Mouse (Mus musculus): Measurements from ENCODE around the gene Lrrc47. TPM values are rescaled to one million over a fixed set of nuclear protein-coding genes. Genes with fewer than 3 reads are reported as not detected.

Gene Lrrc47
- polyA plus RNA-seq, 1 experiment from 2014 or later: 10.4 TPM

GRCm38 (mm10) chr4:154055482-154055881 lies 44.0 kb downstream of the Lrrc47 start:
- Histone ChIP-seq H3K4me3 (ENCODE audit: low read depth, low read length) (no peak overlapping the region), H3K27me3 (ENCODE audit: control insufficient read depth, insufficient read depth, low read length) (no peaks in the 10 kb centered on the region), H3K27ac (ENCODE audit: low read length) (no peak overlapping the region), H3K4me1 (ENCODE audit: control insufficient read depth, insufficient read depth, low read length) (no peaks in the 10 kb centered on the region), H3K9ac (replicated peaks; ENCODE audit: low read depth, low read length) (no peak overlapping the region), H3K9me3 (ENCODE audit: control insufficient read depth, low read depth, low read length) (no peaks in the 10 kb centered on the region), H3K36me3 (ENCODE audit: control insufficient read depth, insufficient read depth, low read length) (no peaks in the 10 kb centered on the region), H3K4me2 (replicated peaks; ENCODE audit: low read depth, low read length) (no peak overlapping the region)
- WGBS: 84% methylated on average over 7 of the region's 7 CpGs
- no peak for ATAC-seq (ENCODE audit: insufficient number of reproducible peaks, insufficient read depth, low FRiP score, low read depth)

DNA sequence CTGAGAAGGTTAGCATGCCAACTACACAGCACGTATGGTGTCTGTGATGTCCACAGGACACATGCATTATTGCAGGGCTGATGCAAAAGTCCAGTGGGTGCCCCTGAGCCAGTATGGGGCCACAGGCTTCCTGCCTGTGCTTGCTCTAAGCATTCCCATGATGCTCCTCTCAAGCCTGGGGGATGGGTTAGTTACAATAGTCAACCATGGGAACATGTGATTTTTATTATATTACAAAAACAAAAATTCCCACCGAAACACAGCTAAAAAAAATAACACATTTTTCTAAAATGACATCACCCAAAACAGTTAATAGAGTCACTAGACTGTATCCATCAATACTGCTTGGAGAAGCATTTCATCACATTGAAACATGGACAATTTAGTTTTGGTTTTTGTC lies 44.5 kb downstream of the Lrrc47 start:
- no peaks in the 10 kb centered on the region for H3K9me3 ChIP-seq (ENCODE audit: control insufficient read depth, low read depth, low read length)
- H3K36me3 ChIP-seq (ENCODE audit: control insufficient read depth, insufficient read depth, low read length): no peaks in the 10 kb centered on the region
- H3K4me2 ChIP-seq (replicated peaks; ENCODE audit: low read depth, low read length): no peak overlapping the region
- H3K4me1 ChIP-seq (ENCODE audit: control insufficient read depth, insufficient read depth, low read length): no peaks in the 10 kb centered on the region
- no peak for ATAC-seq (ENCODE audit: insufficient number of reproducible peaks, insufficient read depth, low FRiP score, low read depth)
- no peaks in the 10 kb centered on the region for H3K27me3 ChIP-seq (ENCODE audit: control insufficient read depth, insufficient read depth, low read length)
- H3K4me3 ChIP-seq (ENCODE audit: low read depth, low read length): no peak overlapping the region
- H3K27ac ChIP-seq (ENCODE audit: low read length): no peak overlapping the region
- 64% methylated on average over 2 of the region's 2 CpGs for WGBS
- no peak overlapping the region for H3K9ac ChIP-seq (replicated peaks; ENCODE audit: low read depth, low read length)

- no peak overlapping the region for H3K27ac ChIP-seq (ENCODE audit: low read length)
- no peak for ATAC-seq (ENCODE audit: insufficient number of reproducible peaks, insufficient read depth, low FRiP score, low read depth)
- H3K27me3 ChIP-seq (ENCODE audit: control insufficient read depth, insufficient read depth, low read length): no peaks in the 10 kb centered on the region
- no peaks in the 10 kb centered on the region for H3K4me1 ChIP-seq (ENCODE audit: control insufficient read depth, insufficient read depth, low read length)
- WGBS: 42% methylated on average over 2 of the region's 2 CpGs
- no peak overlapping the region for H3K4me3 ChIP-seq (ENCODE audit: low read depth, low read length)
- no peaks in the 10 kb centered on the region for H3K36me3 ChIP-seq (ENCODE audit: control insufficient read depth, insufficient read depth, low read length)
- H3K4me2 ChIP-seq (replicated peaks; ENCODE audit: low read depth, low read length): no peak overlapping the region
- no peaks in the 10 kb centered on the region for H3K9me3 ChIP-seq (ENCODE audit: control insufficient read depth, low read depth, low read length)
- no peak overlapping the region for H3K9ac ChIP-seq (replicated peaks; ENCODE audit: low read depth, low read length)
Measured at GRCm38 (mm10) chr4:154056661-154057060, 45.1 kb downstream of the Lrrc47 start.

GRCm38 (mm10) chr4:154057696-154058095 lies 46.2 kb downstream of the Lrrc47 start:
- Histone ChIP-seq H3K9me3 (ENCODE audit: control insufficient read depth, low read depth, low read length) (no peaks in the 10 kb centered on the region), H3K36me3 (ENCODE audit: control insufficient read depth, insufficient read depth, low read length) (no peaks in the 10 kb centered on the region), H3K27me3 (ENCODE audit: control insufficient read depth, insufficient read depth, low read length) (no peaks in the 10 kb centered on the region), H3K27ac (ENCODE audit: low read length) (no peak overlapping the region), H3K4me3 (ENCODE audit: low read depth, low read length) (no peak overlapping the region), H3K9ac (replicated peaks; ENCODE audit: low read depth, low read length) (no peak overlapping the region), H3K4me1 (ENCODE audit: control insufficient read depth, insufficient read depth, low read length) (no peaks in the 10 kb centered on the region), H3K4me2 (replicated peaks; ENCODE audit: low read depth, low read length) (no peak overlapping the region)
- ATAC-seq (ENCODE audit: insufficient number of reproducible peaks, insufficient read depth, low FRiP score, low read depth): no peak
- 53% methylated on average over 4 of the region's 4 CpGs for WGBS

GRCm38 (mm10) chr4:154064827-154065773 lies 53.6 kb downstream of the Lrrc47 start:
- H3K4me3 ChIP-seq (ENCODE audit: low read depth, low read length): no peak overlapping the region
- no peaks in the 10 kb centered on the region for H3K27me3 ChIP-seq (ENCODE audit: control insufficient read depth, insufficient read depth, low read length)
- no peaks in the 10 kb centered on the region for H3K9me3 ChIP-seq (ENCODE audit: control insufficient read depth, low read depth, low read length)
- WGBS: 62% methylated on average over 14 of the region's 14 CpGs
- no peaks in the 10 kb centered on the region for H3K4me1 ChIP-seq (ENCODE audit: control insufficient read depth, insufficient read depth, low read length)
- no peak overlapping the region for H3K9ac ChIP-seq (replicated peaks; ENCODE audit: low read depth, low read length)
- no peaks in the 10 kb centered on the region for H3K36me3 ChIP-seq (ENCODE audit: control insufficient read depth, insufficient read depth, low read length)
- ATAC-seq (ENCODE audit: insufficient number of reproducible peaks, insufficient read depth, low FRiP score, low read depth): 0 out of 2 replicates have a peak, but pooled peaks have one; percentile 33
- no peak overlapping the region for H3K4me2 ChIP-seq (replicated peaks; ENCODE audit: low read depth, low read length)
- H3K27ac ChIP-seq (ENCODE audit: low read length): no peak overlapping the region

DNA sequence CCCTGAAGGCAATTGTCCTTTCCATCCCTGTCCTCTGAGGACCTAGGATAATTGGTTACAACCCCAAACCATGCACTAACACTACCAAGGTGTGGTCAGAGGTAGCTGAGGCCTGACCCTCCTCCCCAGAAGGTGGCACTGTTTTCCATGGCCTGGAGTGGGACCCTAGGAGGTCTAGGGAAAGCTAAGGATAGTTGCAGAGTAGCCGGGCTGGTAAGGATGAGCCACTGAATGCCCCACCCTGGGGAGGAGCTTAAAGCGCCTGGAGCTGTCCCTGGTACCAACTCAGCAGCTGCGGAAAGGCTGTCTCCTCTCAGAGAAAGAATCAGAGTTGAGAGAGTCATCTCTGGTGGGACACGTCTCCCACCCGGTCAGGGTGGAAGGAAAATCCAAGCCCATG lies 59.4 kb downstream of the Lrrc47 start:
- ATAC-seq (ENCODE audit: insufficient number of reproducible peaks, insufficient read depth, low FRiP score, low read depth): peak; percentile 35; the same call in 1 of the 2 replicates
- Histone ChIP-seq H3K36me3 (ENCODE audit: control insufficient read depth, insufficient read depth, low read length) (no peaks in the 10 kb centered on the region), H3K4me1 (ENCODE audit: control insufficient read depth, insufficient read depth, low read length) (no peaks in the 10 kb centered on the region), H3K9me3 (ENCODE audit: control insufficient read depth, low read depth, low read length) (no peaks in the 10 kb centered on the region), H3K9ac (replicated peaks; ENCODE audit: low read depth, low read length) (no peak overlapping the region), H3K27ac (ENCODE audit: low read length) (no peak overlapping the region), H3K27me3 (ENCODE audit: control insufficient read depth, insufficient read depth, low read length) (peaks cover 13% of the 10 kb centered on the region; the same call in 1 of the 2 replicates), H3K4me2 (replicated peaks; ENCODE audit: low read depth, low read length) (no peak overlapping the region), H3K4me3 (ENCODE audit: low read depth, low read length) (no peak overlapping the region)
- 0% methylated on average over 5 of the region's 5 CpGs for WGBS

Other genes with a start within 250 kb of the Lrrc47 start
- 70.4 and 76.6 TPM in 2 replicates for gene A430005L14Rik, start 54.5 kb upstream of the Lrrc47 start, polyA plus RNA-seq (2014; fragmentation: Nextera tagmentation; extraction: Ambion mirVana)
- 11.6 and 13.7 TPM in 2 replicates for gene Dffb, start 36.6 kb upstream of the Lrrc47 start, polyA plus RNA-seq (2014; fragmentation: Nextera tagmentation; extraction: Ambion mirVana)
- gene Cep104, start 36.5 kb upstream of the Lrrc47 start, polyA plus RNA-seq (2014; fragmentation: Nextera tagmentation; extraction: Ambion mirVana): 15.0 and 16.9 TPM in 2 replicates
- gene Smim1, start 14.5 kb downstream of the Lrrc47 start, polyA plus RNA-seq (2014; fragmentation: Nextera tagmentation; extraction: Ambion mirVana): 36.0 and 40.2 TPM in 2 replicates
- not detected in 2 replicates for gene Ccdc27, start 30.9 kb downstream of the Lrrc47 start, polyA plus RNA-seq (2014; fragmentation: Nextera tagmentation; extraction: Ambion mirVana)
- gene Trp73, start 128.5 kb downstream of the Lrrc47 start, polyA plus RNA-seq (2014; fragmentation: Nextera tagmentation; extraction: Ambion mirVana): 0.32 and 0.42 TPM in 2 replicates
- 39.6 and 41.4 TPM in 2 replicates for gene Wrap73, start 130.6 kb downstream of the Lrrc47 start, polyA plus RNA-seq (2014; fragmentation: Nextera tagmentation; extraction: Ambion mirVana)
- 126 and 135 TPM in 2 replicates for gene Tprgl, start 148.9 kb downstream of the Lrrc47 start, polyA plus RNA-seq (2014; fragmentation: Nextera tagmentation; extraction: Ambion mirVana)
- 16.8 and 20.9 TPM in 2 replicates for gene Megf6, start 159.0 kb downstream of the Lrrc47 start, polyA plus RNA-seq (2014; fragmentation: Nextera tagmentation; extraction: Ambion mirVana)

Measured in stomach, embryonic 14.5 days (tissue).